Mouse (Mus musculus): ENCODE results near the gene Setd2.
A peak's percentile ranks its signal among the peaks of the same experiment; 100 is the strongest.

Gene Setd2

DNA sequence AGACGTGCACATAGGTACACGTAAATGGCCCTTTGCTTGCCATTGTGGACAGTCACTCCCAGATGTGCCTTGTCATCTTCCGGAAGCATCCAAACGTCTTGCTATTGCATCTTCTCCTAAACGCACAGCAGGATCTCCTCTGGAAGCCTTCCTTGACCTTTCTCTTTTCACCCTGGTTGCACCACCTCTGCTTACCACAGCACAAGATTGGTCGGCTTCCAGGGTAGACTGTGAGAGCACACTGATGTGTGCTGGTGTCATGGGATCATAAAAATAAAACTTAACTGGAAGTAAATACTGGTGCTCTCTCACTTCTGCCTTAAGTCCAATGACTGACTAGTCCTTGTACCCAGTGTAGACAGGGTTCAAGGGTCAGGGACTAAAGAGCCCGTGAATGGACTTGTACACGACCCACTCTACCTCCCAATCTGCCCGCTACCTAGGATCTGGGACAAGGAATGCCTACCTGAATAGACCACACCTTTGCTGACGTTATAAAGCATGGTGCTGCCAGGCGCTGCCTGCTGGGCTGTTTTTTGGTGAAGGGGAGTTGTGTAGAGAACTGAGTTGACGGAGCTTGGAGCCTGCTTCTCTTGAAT lies 90.3 kb downstream of the Setd2 start:
- DNase-seq (ENCODE audit: inconsistent age in 2 of 2, low spot score in 1 of 2): peak in 1 of 2 experiments; percentile 68

DNA sequence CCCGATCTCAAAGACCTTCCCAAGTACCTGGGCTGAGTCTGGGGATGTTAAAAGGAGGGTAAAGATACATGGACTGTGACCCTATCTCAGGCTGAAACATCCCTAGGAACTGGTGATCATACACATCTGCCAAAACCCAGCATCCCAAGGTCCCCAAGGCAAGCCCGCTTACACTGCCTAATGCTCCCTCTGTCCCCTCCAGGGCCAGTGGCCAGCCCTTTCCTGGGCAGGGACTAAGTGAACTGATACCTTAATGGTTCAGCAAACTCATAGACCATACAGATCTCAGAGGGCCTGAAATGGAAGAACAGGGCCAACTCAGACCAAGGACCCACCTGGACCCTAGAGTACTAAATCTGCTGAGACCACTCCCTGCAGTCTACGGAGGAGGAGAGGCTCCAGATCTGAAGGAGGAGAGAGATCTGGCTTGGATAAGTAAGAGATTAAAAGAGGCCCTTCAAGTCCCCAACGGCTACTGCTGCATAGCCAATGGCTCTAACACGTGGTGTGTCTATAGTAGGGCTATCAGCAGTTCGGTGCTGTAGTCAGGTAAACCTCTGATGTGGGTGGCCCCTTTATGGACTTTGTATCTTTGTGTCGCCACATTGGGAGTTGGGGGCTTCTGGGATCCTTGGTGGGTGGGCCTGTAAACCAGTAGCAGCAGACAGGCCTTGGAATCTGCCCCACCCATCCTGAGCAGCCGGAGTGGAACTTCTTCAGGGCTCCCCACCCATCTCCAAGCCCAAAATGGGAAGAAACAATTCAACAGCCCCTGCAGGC lies 91.2 kb downstream of the Setd2 start:
- DNase-seq (ENCODE audit: inconsistent age in 2 of 2, low spot score in 1 of 2): peak in 1 of 2 experiments; percentile 47

DNA sequence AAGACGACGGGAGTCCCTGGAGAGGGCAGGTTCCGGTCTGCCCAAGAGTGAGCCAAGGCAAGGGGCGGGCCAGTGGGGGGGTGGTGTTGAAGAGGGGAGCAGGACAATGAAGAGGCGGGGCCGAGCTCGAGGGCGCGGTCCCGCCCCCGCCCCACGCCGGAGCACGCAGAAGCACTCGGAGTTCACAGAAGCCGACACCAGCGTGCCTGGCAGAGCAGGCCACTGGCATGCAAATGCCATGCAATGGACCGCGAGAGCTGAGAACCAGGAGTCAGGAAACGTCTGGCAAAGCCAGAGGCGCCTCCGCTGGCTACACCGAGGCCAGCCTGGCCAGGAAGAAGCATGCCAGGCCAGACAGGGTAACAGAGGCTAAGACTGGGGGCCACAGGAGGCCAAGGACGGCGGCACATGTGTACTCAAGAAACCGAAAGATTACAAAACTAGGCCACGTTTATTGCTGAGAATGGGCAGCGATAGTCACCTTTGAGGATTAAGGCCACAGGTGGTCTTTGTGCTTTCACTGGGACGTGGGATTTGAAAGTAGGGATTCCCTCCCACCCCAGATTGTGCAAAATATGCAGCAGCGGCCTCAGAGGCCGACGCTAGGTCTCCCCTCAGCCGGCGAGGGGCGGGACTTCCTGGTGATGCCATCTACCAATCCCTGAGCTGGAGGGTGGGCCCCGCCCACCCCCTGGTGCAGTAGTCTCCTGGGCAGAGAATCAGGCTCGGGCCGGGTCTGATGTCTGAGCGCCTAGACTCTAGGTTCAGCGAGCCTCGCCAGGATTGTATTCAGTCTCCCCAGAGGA lies 92.2 kb downstream of the Setd2 start, which contains the start of gene Nradd:
TSS of gene Nradd (minus strand) at position 92 of the 806 bp plus-strand sequence.
- peak; percentile 93 to 96 for DNase-seq (ENCODE audit: inconsistent age in 2 of 2, low spot score in 1 of 2)

- DNase-seq (ENCODE audit: inconsistent age in 2 of 2, low spot score in 1 of 2): no peak
Measured at GRCm38 (mm10) chr9:110625350-110625908, 93.0 kb downstream of the Setd2 start.

- no peak for DNase-seq (ENCODE audit: inconsistent age in 2 of 2, low spot score in 1 of 2)
Measured at GRCm38 (mm10) chr9:110630171-110630570, 97.8 kb downstream of the Setd2 start.

DNA sequence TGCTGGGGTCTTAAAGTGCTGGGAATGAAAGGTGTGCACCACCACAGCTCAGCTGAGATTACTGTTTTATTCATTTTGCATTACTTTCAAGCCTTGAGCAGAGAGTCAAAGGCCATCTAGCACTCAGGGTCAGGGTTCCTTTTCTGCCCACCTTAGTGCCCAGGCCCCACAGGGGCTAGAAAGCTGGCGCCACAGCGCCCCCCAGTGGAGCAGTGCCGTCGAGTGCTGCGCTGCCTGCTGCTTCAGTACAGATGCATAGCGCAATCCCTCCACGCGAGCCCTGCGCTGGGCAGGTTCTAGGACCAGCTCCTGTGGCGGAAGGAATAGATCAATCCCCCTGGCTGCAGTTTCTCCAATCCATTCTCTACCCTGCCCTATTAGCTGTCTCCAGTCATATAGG lies 98.8 kb downstream of the Setd2 start:
- peak; percentile 63 to 83 for DNase-seq (ENCODE audit: inconsistent age in 2 of 2, low spot score in 1 of 2)

DNA sequence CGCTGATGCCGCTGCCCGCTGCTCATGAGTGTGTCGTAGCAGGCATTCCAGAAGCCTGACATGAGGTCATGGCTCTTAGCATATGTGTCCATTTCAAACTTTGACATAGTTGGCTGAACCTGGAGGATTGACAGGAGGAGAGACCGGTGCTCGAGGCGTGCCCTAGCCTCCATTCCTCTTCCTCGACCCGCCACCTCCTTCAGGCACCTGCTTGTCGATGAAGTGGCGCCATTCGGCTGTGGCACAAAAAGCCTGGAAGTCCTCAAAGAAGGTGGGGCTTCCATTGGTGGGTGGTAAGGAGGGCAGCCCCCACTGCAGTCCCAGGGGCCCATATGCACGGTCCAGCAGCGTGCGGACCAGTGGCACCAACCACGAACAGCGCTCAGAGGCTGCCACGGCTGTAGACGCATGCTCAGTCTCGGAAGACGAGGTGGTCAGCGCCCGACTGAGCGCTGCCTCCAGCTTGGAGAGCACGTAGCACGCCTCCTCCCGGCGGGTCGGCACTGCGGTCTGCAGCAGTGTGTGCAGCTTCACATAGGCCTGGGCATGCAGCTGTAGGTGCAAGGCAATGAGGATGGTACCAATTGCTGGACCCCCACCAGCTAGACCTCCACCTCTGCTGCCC lies 99.4 kb downstream of the Setd2 start:
- DNase-seq (ENCODE audit: inconsistent age in 2 of 2, low spot score in 1 of 2): peak in 1 of 2 experiments; percentile 60

- peak in 1 of 2 experiments; percentile 80 for DNase-seq (ENCODE audit: inconsistent age in 2 of 2, low spot score in 1 of 2)
Measured at GRCm38 (mm10) chr9:110632671-110633070, 100.3 kb downstream of the Setd2 start.

DNA sequence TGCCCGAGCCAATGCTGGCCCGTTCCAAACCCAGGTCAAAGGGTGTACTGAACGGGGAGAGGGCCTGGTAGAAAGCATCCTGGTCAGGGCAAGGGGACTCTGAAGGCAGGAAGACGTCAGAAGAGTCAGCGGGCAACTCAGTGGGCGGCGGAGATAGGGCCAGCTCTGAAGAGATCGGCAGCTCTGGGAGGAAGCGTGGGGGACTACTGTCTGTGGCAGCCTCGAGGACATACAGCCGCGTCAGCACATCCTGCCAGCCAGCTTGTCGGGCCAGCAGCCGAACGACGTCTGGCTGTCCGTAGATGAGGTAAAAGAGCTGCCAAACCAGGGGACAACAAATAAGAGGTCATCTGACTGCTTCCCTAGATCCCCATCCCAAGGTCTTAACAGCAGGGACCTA lies 101.5 kb downstream of the Setd2 start:
- DNase-seq (ENCODE audit: inconsistent age in 2 of 2, low spot score in 1 of 2): no peak

DNA sequence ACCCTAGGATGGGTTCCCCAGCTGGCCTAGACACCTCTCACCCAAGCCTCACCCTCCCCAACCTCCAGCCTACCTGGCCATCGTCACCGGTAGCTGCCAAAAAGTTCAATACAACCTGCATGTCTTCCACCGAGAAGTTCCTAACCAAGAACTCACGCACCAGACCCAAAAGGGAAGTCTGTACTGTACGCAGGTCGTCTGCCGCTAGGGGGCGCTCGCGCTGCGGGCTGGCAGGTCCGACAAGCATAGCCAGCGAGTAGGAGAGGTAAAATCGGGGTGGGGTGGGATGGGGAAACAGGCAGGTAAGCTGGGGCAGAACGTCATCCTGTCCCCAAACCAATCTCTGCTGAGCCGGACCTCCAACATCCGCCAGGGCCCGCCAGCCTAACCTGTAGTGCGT lies 102.8 kb downstream of the Setd2 start:
- peak; percentile 83 to 95 for DNase-seq (ENCODE audit: inconsistent age in 2 of 2, low spot score in 1 of 2)

- DNase-seq (ENCODE audit: inconsistent age in 2 of 2, low spot score in 1 of 2): no peak
Measured at GRCm38 (mm10) chr9:110638611-110639021, 106.2 kb downstream of the Setd2 start.

DNA sequence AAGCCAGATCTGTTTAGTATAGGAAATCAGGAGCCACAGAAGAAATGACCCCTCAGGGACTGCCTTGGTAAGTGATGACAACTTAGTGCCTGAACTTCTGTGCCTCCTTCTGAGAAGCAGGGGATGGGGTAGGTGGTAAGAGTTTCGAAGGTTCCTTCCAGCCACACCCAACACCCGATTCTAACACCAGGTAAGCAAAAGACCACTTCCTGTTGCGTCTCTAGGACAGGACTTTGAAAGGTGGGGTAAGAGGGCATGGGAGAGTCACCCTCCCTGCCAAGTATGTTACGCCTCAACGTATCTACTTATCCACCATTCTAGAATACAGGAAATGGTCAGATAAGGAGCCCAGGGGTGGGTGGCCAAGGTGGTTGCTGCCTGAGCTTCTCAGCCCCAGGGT lies 108.6 kb downstream of the Setd2 start:
- DNase-seq (ENCODE audit: inconsistent age in 2 of 2, low spot score in 1 of 2): no peak

GRCm38 (mm10) chr9:110642812-110643524 lies 110.6 kb downstream of the Setd2 start:
- DNase-seq (ENCODE audit: inconsistent age in 2 of 2, low spot score in 1 of 2): no peak

DNA sequence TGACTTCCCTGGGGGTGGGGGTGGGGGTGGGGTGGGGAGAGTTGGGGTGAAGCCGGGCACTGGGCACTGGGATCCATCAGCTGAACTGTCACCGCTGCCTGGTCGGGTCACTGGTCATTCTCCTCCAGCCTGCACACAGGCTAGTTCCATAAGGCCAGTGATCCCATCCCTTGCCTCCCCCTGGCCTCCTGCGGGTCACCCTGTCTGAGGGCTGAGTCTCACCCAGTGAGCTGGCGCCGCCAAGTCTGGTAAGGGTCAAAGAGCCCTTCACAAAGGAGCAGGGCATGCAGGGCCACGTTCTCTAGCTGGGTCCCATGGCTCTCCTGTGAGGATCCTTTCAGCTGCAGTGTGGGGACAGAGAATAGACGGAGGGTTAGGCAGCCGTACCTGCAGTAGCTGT lies 111.4 kb downstream of the Setd2 start:
- DNase-seq (ENCODE audit: inconsistent age in 2 of 2, low spot score in 1 of 2): no peak

DNA sequence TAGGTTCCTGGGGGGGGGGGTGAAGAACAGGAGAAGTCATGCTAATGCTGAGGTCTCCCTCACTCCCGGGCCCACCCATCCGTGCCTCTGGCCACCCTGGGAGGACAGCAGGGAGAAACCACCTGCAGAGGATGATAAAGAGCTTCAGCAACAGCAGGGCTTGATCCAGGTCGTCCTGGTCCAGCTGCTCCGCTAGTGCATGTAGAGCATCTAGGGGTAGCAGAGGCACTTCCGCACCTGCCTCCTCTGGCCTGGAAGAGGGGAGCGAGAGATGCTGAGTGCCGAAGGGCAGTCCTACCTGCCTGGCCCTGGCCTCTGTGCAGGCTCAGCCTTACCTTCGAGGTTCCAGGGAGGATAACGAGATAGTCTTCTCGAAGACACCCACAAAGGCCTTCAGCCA lies 111.9 kb downstream of the Setd2 start:
- no peak for DNase-seq (ENCODE audit: inconsistent age in 2 of 2, low spot score in 1 of 2)

GRCm38 (mm10) chr9:110645219-110645618 lies 112.8 kb downstream of the Setd2 start:
- DNase-seq (ENCODE audit: inconsistent age in 2 of 2, low spot score in 1 of 2): no peak

GRCm38 (mm10) chr9:110649775-110650174 lies 117.4 kb downstream of the Setd2 start:
- no peak for DNase-seq (ENCODE audit: inconsistent age in 2 of 2, low spot score in 1 of 2)

DNA sequence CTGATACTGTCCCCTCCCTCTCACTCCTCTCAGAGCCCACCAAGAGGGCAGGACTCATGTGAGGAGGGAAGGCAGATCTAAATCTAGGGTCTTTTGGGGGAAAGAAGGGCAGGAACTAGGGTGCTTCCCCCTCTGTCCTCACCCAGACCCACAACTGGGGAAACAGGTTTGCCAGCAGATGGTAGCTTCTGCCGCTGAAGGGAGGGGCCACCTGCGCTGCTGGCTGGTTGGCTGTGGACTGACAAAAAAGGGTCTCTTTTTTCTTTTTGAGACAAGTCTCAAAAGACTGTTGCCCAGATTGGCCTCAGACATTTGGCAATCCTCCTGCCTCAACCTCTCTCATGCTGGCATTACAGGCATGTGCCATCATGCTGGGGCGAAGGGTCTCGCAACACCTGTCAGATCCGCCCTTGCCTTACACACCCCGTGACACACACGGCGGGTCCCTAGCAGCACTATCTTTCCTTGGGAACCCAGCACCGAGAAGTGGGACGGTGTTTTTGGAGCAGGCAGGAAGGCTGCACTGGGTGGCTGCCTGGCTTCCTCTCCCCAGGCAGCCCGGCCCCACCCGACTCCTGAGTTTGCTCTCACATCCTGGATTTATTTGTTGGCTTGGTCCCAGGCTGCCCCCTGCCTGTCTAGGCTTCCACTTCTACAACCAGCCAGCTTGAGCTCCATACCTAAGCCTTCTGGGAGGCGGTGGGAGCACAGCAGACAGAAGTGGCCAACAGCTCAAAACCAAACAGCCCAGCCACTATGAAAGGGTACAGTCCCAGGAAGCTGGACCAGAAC lies 119.7 kb downstream of the Setd2 start:
- peak; percentile 52 to 61 for DNase-seq (ENCODE audit: inconsistent age in 2 of 2, low spot score in 1 of 2)

DNA sequence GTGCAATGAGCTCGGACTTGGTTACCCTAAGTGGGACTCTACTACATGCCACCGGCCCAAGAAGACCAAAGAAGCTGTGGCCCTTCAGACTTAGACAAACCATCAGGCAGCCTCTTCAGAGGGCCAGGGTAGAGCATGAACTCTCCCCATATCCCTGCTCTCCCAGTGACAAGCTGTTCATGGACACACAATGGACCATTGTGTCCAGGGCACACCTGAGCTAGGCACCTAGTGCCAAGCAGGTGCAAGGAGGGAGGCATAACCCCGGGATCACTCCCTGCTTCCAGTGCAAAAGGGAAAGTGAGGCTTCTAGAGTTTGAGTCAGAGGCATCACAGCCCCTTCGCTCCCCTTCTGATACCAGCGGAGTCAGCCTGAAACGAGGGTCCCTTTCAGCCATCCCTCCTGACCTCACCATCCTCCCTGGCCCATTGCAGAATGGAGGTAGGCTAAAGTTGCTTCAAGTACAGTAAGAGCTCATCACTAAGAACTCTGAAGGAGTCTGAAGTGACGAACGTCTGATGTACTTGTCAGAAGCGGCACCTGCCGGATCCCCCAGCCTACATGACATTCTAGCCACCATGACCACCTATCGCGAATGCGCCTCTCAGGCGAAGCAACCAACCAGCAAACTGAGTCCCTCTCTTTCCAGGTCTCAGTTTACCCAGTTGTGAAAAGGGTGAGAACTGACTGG lies 120.7 kb downstream of the Setd2 start:
- no peak for DNase-seq (ENCODE audit: inconsistent age in 2 of 2, low spot score in 1 of 2)

Data from adrenal gland, adult (tissue).